Mouse (Mus musculus): Measurements from ENCODE around the gene Txndc5.

DNA sequence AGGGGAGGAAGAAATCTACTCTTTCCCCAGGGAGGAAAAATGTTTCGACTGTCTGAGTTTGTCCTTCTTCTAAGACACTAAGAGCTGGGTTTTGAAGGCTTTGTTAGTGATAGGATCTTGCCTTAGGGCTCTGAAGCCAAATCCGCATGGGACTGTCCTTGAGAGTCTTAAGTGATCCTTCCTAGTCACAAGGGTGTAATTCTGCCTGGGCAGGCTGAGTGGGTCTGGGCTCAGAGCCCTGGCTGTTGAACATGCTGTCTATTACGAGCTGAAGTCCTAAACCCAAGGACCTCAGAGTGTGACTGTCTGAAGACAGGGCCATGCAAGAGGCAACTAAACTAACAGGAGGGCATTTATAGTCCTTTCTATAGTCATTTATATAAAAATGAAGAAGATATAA is 16.8 kb upstream of the Txndc5 start:
- TF ChIP-seq CTCF (conservative IDR thresholded peaks at IDR 0.05; ENCODE audit: low read length) (no peak), POU5F1 (IDR thresholded peaks at IDR 0.05; ENCODE audit: borderline replicate concordance, low read length) (no peak)

Measured in E14TG2a.4 (cell line).